Mouse (Mus musculus) limb, embryonic 14.5 days (tissue): ENCODE data around the gene Dennd4b. TPM values are rescaled to one million over a fixed set of nuclear protein-coding genes. Genes with fewer than 3 reads are reported as not detected.

Source experiments
- ATAC-seq: fragments of 200-750 bp; cut with Nextera tagmentation; 2 replicates; pipeline ENCODE4 v1.8.0; 2017; ENCODE audit warnings: low read depth, moderate number of reproducible peaks, moderate TSS enrichment; ENCODE audit not compliant: low FRiP score
- DNase-seq: peaks from one replicate; pipeline ENCODE4 v3.0.0-alpha.2; 2015; ENCODE audit warnings: low spot score
- H3K27ac ChIP-seq: fragments of 300-500 bp; sonication (generic); replicated peaks from 2 replicates; pipeline ENCODE4 v1.5.1; 2014; ENCODE audit warnings: low read depth, mild to moderate bottlenecking, low read length, moderate library complexity, mixed read lengths
- H3K27me3 ChIP-seq: fragments of 300-500 bp; sonication (generic); 2 replicates; pipeline ENCODE4 v1.6.1; 2014; ENCODE audit warnings: low read length, mixed read lengths; ENCODE audit not compliant: control insufficient read depth, insufficient read depth
- H3K36me3 ChIP-seq: fragments of 300-500 bp; sonication (generic); 2 replicates; pipeline ENCODE4 v1.6.1; 2014; ENCODE audit warnings: mild to moderate bottlenecking, low read length, moderate library complexity, mixed read lengths; ENCODE audit not compliant: control insufficient read depth, insufficient read depth
- H3K4me1 ChIP-seq: fragments of 300-500 bp; sonication (generic); 2 replicates; pipeline ENCODE4 v1.6.1; 2014; ENCODE audit warnings: antibody characterized with exemption, low read length, mixed read lengths; ENCODE audit not compliant: control insufficient read depth, insufficient read depth
- H3K4me2 ChIP-seq: fragments of 300-500 bp; sonication (generic); replicated peaks from 2 replicates; pipeline ENCODE4 v1.6.1; 2014; ENCODE audit warnings: low read depth, mild to moderate bottlenecking, low read length, moderate library complexity; ENCODE audit not compliant: severe bottlenecking
- H3K4me3 ChIP-seq: fragments of 300-500 bp; sonication (generic); replicated peaks from 2 replicates; pipeline ENCODE4 v1.5.1; 2014; ENCODE audit warnings: low read length
- H3K9ac ChIP-seq: fragments of 300-500 bp; sonication (generic); 2 replicates; pipeline ENCODE4 v1.6.1; 2014; ENCODE audit warnings: mild to moderate bottlenecking, low read depth, low read length, moderate library complexity; ENCODE audit not compliant: severe bottlenecking
- H3K9me3 ChIP-seq: fragments of 300-500 bp; sonication (generic); 2 replicates; pipeline ENCODE4 v1.6.1; 2016; ENCODE audit warnings: low read length; ENCODE audit not compliant: control insufficient read depth
- POLR2A ChIP-seq: fragments of 200-500 bp; IDR thresholded peaks from 2 replicates; pipeline ENCODE4 v1.8.0; 2012; ENCODE audit warnings: inconsistent platforms, mild to moderate bottlenecking, moderate library complexity, borderline replicate concordance; ENCODE audit not compliant: insufficient read depth, insufficient read length; ENCODE audit errors: extremely low read depth
- WGBS: fragments of 180-500 bp; shearing (Covaris S2); extraction: QIAGEN DNeasy Blood & Tissue Kit; methylation state at CpG from one replicate; pipeline ENCODE4 v1.1.7; 2014; 5-methylcytosine and 5-hydroxymethylcytosine counted together
- polyA plus RNA-seq, 2 experiments: library from polyadenylated mRNA; depleted of rRNA in 1 of 2; stranded (reverse) in 1 of 2; unstranded in 1 of 2; fragments of >200 nt; fragmentation: Nextera tagmentation in 1 of 2; extraction: Ambion mirVana in 1 of 2; gene quantifications; 2 replicates each; pipeline versions ENCODE4 v1.2.1 to v1.2.3; 2012 to 2014

Gene Dennd4b
- polyA plus RNA-seq, 2 experiments, result 3.6 to 21.3 TPM

- 2% methylated on average over 36 of the region's 40 CpGs for WGBS
- Histone ChIP-seq H3K4me1 (peaks cover 9% of the 10 kb centered on the region), H3K4me3 (peak within 1 kb of the TSS; percentile 65), H3K4me2 (peak within 1 kb of the TSS; percentile 76), H3K36me3 (peaks cover 43% of the 10 kb centered on the region), H3K27me3 (no peaks in the 10 kb centered on the region), H3K9ac (peak within 1 kb of the TSS; percentile 83), H3K27ac (peak within 1 kb of the TSS; percentile 79), H3K9me3 (no peaks in the 10 kb centered on the region)
- ATAC-seq (peak; percentile 97), DNase-seq (peak; percentile 95)
- 0 out of 2 replicates have a peak, but pooled peaks have one; percentile 56 for TF ChIP-seq POLR2A
These were observed 11.1 kb upstream of the Dennd4b start, which contains the start of gene Crtc2 for GRCm38 (mm10) chr3:90253653-90254418. Gene Crtc2 (plus strand): TSS chr3:90254163.

GRCm38 (mm10) chr3:90254419-90255193 is 10.4 kb upstream of the Dennd4b start:
- DNase-seq, result no peak
- no peak for TF ChIP-seq POLR2A

GRCm38 (mm10) chr3:90255194-90255565 is 9.8 kb upstream of the Dennd4b start:
- peaks cover 50% of the 10 kb centered on the region for H3K36me3 ChIP-seq
- no peak overlapping the region for H3K27ac ChIP-seq
- H3K9me3 ChIP-seq, result no peaks in the 10 kb centered on the region
- peak overlapping the region; percentile 76 for H3K4me2 ChIP-seq
- WGBS, result 27% methylated on average over 2 of the region's 2 CpGs
- ATAC-seq, result no peak
- peak overlapping the region; percentile 65 for H3K4me3 ChIP-seq
- H3K9ac ChIP-seq, result peak overlapping the region; percentile 83
- DNase-seq, result no peak
- H3K4me1 ChIP-seq, result peaks cover 7% of the 10 kb centered on the region
- no peak for TF ChIP-seq POLR2A
- no peaks in the 10 kb centered on the region for H3K27me3 ChIP-seq

More at GRCm38 (mm10) chr3:90254419-90255193, 10.4 kb upstream of the Dennd4b start:
- Histone ChIP-seq H3K36me3 (peaks cover 47% of the 10 kb centered on the region), H3K27me3 (no peaks in the 10 kb centered on the region), H3K4me2 (peak overlapping the region; percentile 76), H3K4me1 (peaks cover 7% of the 10 kb centered on the region), H3K9ac (peak overlapping the region; percentile 83), H3K4me3 (peak overlapping the region; percentile 65), H3K27ac (peak overlapping the region; percentile 79), H3K9me3 (no peaks in the 10 kb centered on the region)
- peak; percentile 53 for ATAC-seq
- WGBS, result 1% methylated on average over 40 of the region's 41 CpGs

- H3K27ac ChIP-seq, result no peak overlapping the region
- H3K9me3 ChIP-seq, result no peaks in the 10 kb centered on the region
- H3K4me1 ChIP-seq, result peaks cover 7% of the 10 kb centered on the region
- peaks cover 50% of the 10 kb centered on the region for H3K36me3 ChIP-seq
- DNase-seq (no peak), ATAC-seq (no peak)
- peak overlapping the region; percentile 76; the same call in 1 of the 2 replicates for H3K4me2 ChIP-seq
- WGBS, result 88% methylated on average over 14 of the region's 14 CpGs
- H3K27me3 ChIP-seq, result no peaks in the 10 kb centered on the region
- H3K4me3 ChIP-seq, result no peak overlapping the region
- H3K9ac ChIP-seq, result no peak overlapping the region
- TF ChIP-seq POLR2A, result no peak
These were observed 9.1 kb upstream of the Dennd4b start for GRCm38 (mm10) chr3:90255784-90256353.

GRCm38 (mm10) chr3:90256731-90257530 is 8.1 kb upstream of the Dennd4b start:
- WGBS, result 90% methylated on average over 19 of the region's 19 CpGs
- DNase-seq (no peak), ATAC-seq (no peak)
- H3K9ac ChIP-seq, result no peak overlapping the region
- no peak overlapping the region for H3K4me2 ChIP-seq
- H3K4me1 ChIP-seq, result peaks cover 7% of the 10 kb centered on the region
- H3K4me3 ChIP-seq, result no peak overlapping the region
- H3K27ac ChIP-seq, result no peak overlapping the region
- no peak for TF ChIP-seq POLR2A
- H3K27me3 ChIP-seq, result no peaks in the 10 kb centered on the region
- no peaks in the 10 kb centered on the region for H3K9me3 ChIP-seq
- peaks cover 51% of the 10 kb centered on the region for H3K36me3 ChIP-seq
